Mouse (Mus musculus) stomach, postnatal 0 days (tissue): ENCODE measurements around the gene Tnni1. TPM values are rescaled to one million over a fixed set of nuclear protein-coding genes. Genes with fewer than 3 reads are reported as not detected.

Source experiments
- ATAC-seq: fragments of 200-750 bp; cut with Nextera tagmentation; 2 replicates; pipeline ENCODE4 v1.8.0; 2017; ENCODE audit not compliant: low FRiP score, low TSS enrichment
- DNase-seq: peaks from one replicate; pipeline ENCODE4 v3.0.0-alpha.2; 2016; ENCODE audit warnings: low spot score
- H3K27ac ChIP-seq: fragments of 300-500 bp; sonication (generic); replicated peaks from 2 replicates; pipeline ENCODE4 v1.5.1; 2014; ENCODE audit warnings: mild to moderate bottlenecking, control low read depth
- H3K27me3 ChIP-seq: fragments of 300-500 bp; sonication (generic); 2 replicates; pipeline ENCODE4 v1.6.1; 2014; ENCODE audit warnings: low read length; ENCODE audit not compliant: control insufficient read depth, insufficient read depth
- H3K36me3 ChIP-seq: fragments of 300-500 bp; sonication (generic); 2 replicates; pipeline ENCODE4 v1.6.1; 2014; ENCODE audit warnings: low read length, mixed read lengths; ENCODE audit not compliant: control insufficient read depth, insufficient read depth
- H3K4me1 ChIP-seq: fragments of 300-500 bp; sonication (generic); replicated peaks from 2 replicates; pipeline ENCODE4 v1.6.1; 2014; ENCODE audit warnings: antibody characterized with exemption; ENCODE audit not compliant: control insufficient read depth, insufficient read depth
- H3K4me2 ChIP-seq: fragments of 300-500 bp; sonication (generic); replicated peaks from 2 replicates; pipeline ENCODE4 v1.6.1; 2014; ENCODE audit warnings: low read depth, mild to moderate bottlenecking, control low read depth, moderate library complexity
- H3K4me3 ChIP-seq: fragments of 300-500 bp; sonication (generic); 2 replicates; pipeline ENCODE4 v1.5.1; 2014; ENCODE audit warnings: low read depth, low read length, control low read depth
- H3K9ac ChIP-seq: fragments of 300-500 bp; sonication (generic); 2 replicates; pipeline ENCODE4 v1.6.1; 2014; ENCODE audit warnings: mild to moderate bottlenecking, low read length, control low read depth, mixed read lengths
- H3K9me3 ChIP-seq: fragments of 300-500 bp; sonication (generic); 2 replicates; pipeline ENCODE4 v1.6.1; 2016; ENCODE audit warnings: low read length; ENCODE audit not compliant: control insufficient read depth
- CTCF ChIP-seq: IDR thresholded peaks from 2 replicates; pipeline ENCODE4 v1.5.1; 2016; ENCODE audit warnings: antibody characterized with exemption, low read depth, mild to moderate bottlenecking, moderate library complexity
- EP300 ChIP-seq: optimal IDR thresholded peaks from 2 replicates; pipeline ENCODE3; 2016; ENCODE audit warnings: antibody characterized with exemption
- WGBS: fragments of 180-500 bp; shearing (Covaris S2); extraction: QIAGEN DNeasy Blood & Tissue Kit; methylation state at CpG from one replicate; pipeline ENCODE4 v1.1.7; 2014; 5-methylcytosine and 5-hydroxymethylcytosine counted together
- polyA plus RNA-seq: library from polyadenylated mRNA; unstranded; fragments of >200 nt; fragmentation: Nextera tagmentation; extraction: Ambion mirVana; gene quantifications from 2 replicates; pipeline ENCODE4 v1.2.1, GENCODE M21; 2015

Tnni1 gene
- polyA plus RNA-seq, 1 experiment from 2014 or later: 4.2 TPM

GRCm38 (mm10) chr1:135734225-135734937, 44.9 kb upstream of the Tnni1 start:
- H3K4me3 ChIP-seq: no peak overlapping the region
- peak overlapping the region; percentile 40 for H3K4me2 ChIP-seq
- no peaks in the 10 kb centered on the region for H3K27me3 ChIP-seq
- DNase-seq (peak; percentile 40), ATAC-seq (no peak)
- no peaks in the 10 kb centered on the region for H3K9me3 ChIP-seq
- H3K27ac ChIP-seq: peak overlapping the region; percentile 93
- peaks cover 31% of the 10 kb centered on the region for H3K4me1 ChIP-seq
- 27% methylated on average over 6 of the region's 7 CpGs for WGBS
- peak overlapping the region; percentile 35 for H3K9ac ChIP-seq
- TF ChIP-seq EP300 (no peak), CTCF (peak; percentile 19; the same call in 1 of the 2 replicates)
- no peaks in the 10 kb centered on the region for H3K36me3 ChIP-seq

DNA sequence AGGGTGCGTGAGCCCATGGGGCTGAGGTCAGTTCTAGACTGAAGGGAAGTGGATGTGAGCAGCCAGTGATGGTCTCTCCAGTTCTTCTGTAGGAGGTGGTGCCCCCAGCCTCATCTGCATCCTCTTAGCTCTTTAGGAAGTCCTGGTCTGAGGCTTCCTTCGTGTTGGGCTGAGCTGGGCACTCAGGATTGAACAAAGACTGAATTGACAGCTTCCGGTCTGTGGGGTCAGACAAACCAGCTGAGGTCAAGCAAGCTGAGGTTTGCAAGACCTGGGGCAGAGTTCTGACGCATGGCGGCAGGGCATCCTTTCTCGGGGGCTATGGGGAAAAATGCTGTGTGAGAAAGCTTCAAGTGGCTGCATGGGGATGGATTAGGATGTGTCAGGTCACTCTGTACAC, 43.8 kb upstream of the Tnni1 start:
- peak overlapping the region; percentile 5; the same call in 1 of the 2 replicates for H3K9ac ChIP-seq
- no peak for DNase-seq
- no peaks in the 10 kb centered on the region for H3K36me3 ChIP-seq
- peaks cover 31% of the 10 kb centered on the region for H3K4me1 ChIP-seq
- ATAC-seq: no peak
- no peaks in the 10 kb centered on the region for H3K9me3 ChIP-seq
- TF ChIP-seq EP300 (no peak), CTCF (no peak)
- H3K27ac ChIP-seq: peak overlapping the region; percentile 93
- 52% methylated on average over 6 of the region's 6 CpGs for WGBS
- H3K4me2 ChIP-seq: peak overlapping the region; percentile 40
- H3K4me3 ChIP-seq: no peak overlapping the region; the same call in 1 of the 2 replicates
- H3K27me3 ChIP-seq: no peaks in the 10 kb centered on the region

DNA sequence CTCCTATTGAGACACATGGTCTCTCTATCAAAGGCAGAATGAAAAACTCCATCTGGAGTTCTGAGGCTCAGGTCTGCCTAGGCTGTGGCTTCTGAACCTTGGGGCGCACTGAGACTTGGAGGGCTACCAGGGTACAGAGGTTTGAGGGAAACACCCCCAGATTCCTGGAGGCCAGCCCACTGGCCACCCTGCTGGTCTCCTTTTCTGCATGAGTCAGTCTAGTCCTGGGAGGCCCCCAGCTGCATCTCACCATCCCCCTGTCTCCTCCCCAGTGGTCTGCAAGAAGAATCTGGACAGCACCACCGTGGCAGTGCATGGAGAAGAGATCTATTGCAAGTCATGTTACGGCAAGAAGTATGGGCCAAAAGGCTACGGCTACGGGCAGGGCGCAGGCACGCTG, 34.2 kb upstream of the Tnni1 start:
- Histone ChIP-seq H3K4me2 (no peak overlapping the region), H3K9me3 (no peaks in the 10 kb centered on the region), H3K4me1 (peaks cover 6% of the 10 kb centered on the region; the same call in 1 of the 2 replicates), H3K9ac (no peak overlapping the region), H3K4me3 (no peak overlapping the region), H3K36me3 (peaks cover 29% of the 10 kb centered on the region), H3K27me3 (no peaks in the 10 kb centered on the region), H3K27ac (peak overlapping the region; percentile 45; the same call in 1 of the 2 replicates)
- WGBS: 73% methylated on average over 7 of the region's 7 CpGs
- ATAC-seq (no peak), DNase-seq (no peak)
- TF ChIP-seq EP300: no peak
- no peak for TF ChIP-seq CTCF

GRCm38 (mm10) chr1:135746248-135746647, 33.0 kb upstream of the Tnni1 start:
- Histone ChIP-seq H3K4me3 (no peak overlapping the region), H3K27me3 (no peaks in the 10 kb centered on the region), H3K9ac (no peak overlapping the region), H3K9me3 (no peaks in the 10 kb centered on the region), H3K27ac (no peak overlapping the region), H3K4me1 (peaks cover 6% of the 10 kb centered on the region; the same call in 1 of the 2 replicates), H3K4me2 (no peak overlapping the region), H3K36me3 (peaks cover 40% of the 10 kb centered on the region)
- TF ChIP-seq EP300 (no peak), CTCF (no peak)
- WGBS: 71% methylated on average over 4 of the region's 4 CpGs
- DNase-seq (no peak), ATAC-seq (no peak)

- Histone ChIP-seq H3K4me2 (no peak overlapping the region), H3K4me3 (no peak overlapping the region), H3K4me1 (no peaks in the 10 kb centered on the region), H3K9me3 (no peaks in the 10 kb centered on the region), H3K9ac (no peak overlapping the region), H3K27me3 (no peaks in the 10 kb centered on the region), H3K36me3 (peaks cover 35% of the 10 kb centered on the region), H3K27ac (no peak overlapping the region)
- TF ChIP-seq EP300 (no peak), CTCF (peak; percentile 97)
- WGBS: 10% methylated on average over 10 of the region's 10 CpGs
- ATAC-seq (peak; percentile 97), DNase-seq (peak; percentile 95)
Observed at GRCm38 (mm10) chr1:135752737-135753348, 26.4 kb upstream of the Tnni1 start.

GRCm38 (mm10) chr1:135755287-135755686, 23.9 kb upstream of the Tnni1 start:
- WGBS: 35% methylated on average over 9 of the region's 9 CpGs
- Histone ChIP-seq H3K4me1 (no peaks in the 10 kb centered on the region), H3K9ac (no peak overlapping the region; the same call in 1 of the 2 replicates), H3K4me3 (no peak overlapping the region), H3K27me3 (no peaks in the 10 kb centered on the region), H3K9me3 (no peaks in the 10 kb centered on the region), H3K4me2 (no peak overlapping the region), H3K36me3 (peaks cover 16% of the 10 kb centered on the region), H3K27ac (peak overlapping the region; percentile 67)
- DNase-seq (no peak), ATAC-seq (no peak; the same call in 1 of the 2 replicates)
- no peak for TF ChIP-seq EP300
- no peak for TF ChIP-seq CTCF
